ENCODE assay signal across 8 mouse cellular contexts in genomic region chr17:54298232-54298924, GRCm38 (mm10). TPM values are rescaled to one million over a fixed set of nuclear protein-coding genes. Genes with fewer than 3 reads are reported as not detected.
DNase-seq lines count a peak whose midpoint lies in the region; ATAC-seq and TF ChIP-seq lines count a peak whose summit lies in the region.

No protein-coding gene starts in this region.

- DNase-seq in gastrocnemius, adult 2 months: no peak
- no peak for DNase-seq in gastrocnemius, postnatal 36 days
- no peak for DNase-seq in lung, postnatal 0 days (ENCODE audit: low spot score)
- no peak for DNase-seq in lung, postnatal 36 days
- peak; percentile 31 for DNase-seq in midbrain, postnatal 0 days (ENCODE audit: low spot score)
- no peak for DNase-seq in thymus, postnatal 0 days (ENCODE audit: low spot score)

- H3K4me2 ChIP-seq in lung, postnatal 0 days (replicated peaks; ENCODE audit: low read depth, low read length): peak overlapping the region; percentile 42
- H3K4me2 ChIP-seq in hindbrain, embryonic 13.5 days: peak overlapping the region; percentile 93
- peak overlapping the region; percentile 77 for H3K4me2 ChIP-seq in midbrain, postnatal 0 days (ENCODE audit: low read depth, low read length, poor library complexity, severe bottlenecking)

- no peak for TF ChIP-seq CTCF in gastrocnemius, adult 2 months (IDR thresholded peaks at IDR 0.05)
- TF ChIP-seq CTCF in lung, postnatal 0 days (IDR thresholded peaks at IDR 0.05): no peak
- no peak for TF ChIP-seq CTCF in midbrain, postnatal 0 days (IDR thresholded peaks at IDR 0.05)

- H3K27ac ChIP-seq in gastrocnemius, adult 2 months: no peak overlapping the region
- H3K27ac ChIP-seq in lung, postnatal 0 days (ENCODE audit: low read length): no peak overlapping the region
- H3K27ac ChIP-seq in hindbrain, embryonic 13.5 days: no peak overlapping the region
- H3K27ac ChIP-seq in midbrain, postnatal 0 days (ENCODE audit: low read depth, low read length): no peak overlapping the region

- no peaks in the 10 kb centered on the region for H3K27me3 ChIP-seq in lung, postnatal 0 days (replicated peaks; ENCODE audit: insufficient read depth, low read length)
- H3K27me3 ChIP-seq in hindbrain, embryonic 13.5 days: peaks cover 17% of the 10 kb centered on the region; the same call in 1 of the 2 replicates
- no peaks in the 10 kb centered on the region for H3K27me3 ChIP-seq in midbrain, postnatal 0 days (ENCODE audit: insufficient read depth, low read length)

- no peak for TF ChIP-seq EP300 in lung, postnatal 0 days (IDR thresholded peaks at IDR 0.05)

- WGBS in lung, postnatal 0 days: 3% methylated on average over 37 of the region's 37 CpGs
- under 1% methylated on average over 37 of the region's 37 CpGs for WGBS in hindbrain, embryonic 13.5 days
- WGBS in midbrain, postnatal 0 days: 1% methylated on average over 37 of the region's 37 CpGs

- H3K4me3 ChIP-seq in gastrocnemius, adult 2 months: peak overlapping the region; percentile 7; the same call in 1 of the 2 replicates
- H3K4me3 ChIP-seq in lung, postnatal 0 days (ENCODE audit: low read depth, low read length): no peak overlapping the region
- peak overlapping the region; percentile 54 for H3K4me3 ChIP-seq in hindbrain, embryonic 13.5 days
- H3K4me3 ChIP-seq in midbrain, postnatal 0 days (ENCODE audit: low read depth, low read length): peak overlapping the region; percentile 50

- H3K9me3 ChIP-seq in lung, postnatal 0 days (ENCODE audit: low read length): no peaks in the 10 kb centered on the region
- H3K9me3 ChIP-seq in hindbrain, embryonic 13.5 days: no peaks in the 10 kb centered on the region
- H3K9me3 ChIP-seq in midbrain, postnatal 0 days (ENCODE audit: low read length): no peaks in the 10 kb centered on the region

- ATAC-seq in lung, postnatal 0 days: no peak
- ATAC-seq in hindbrain, embryonic 13.5 days (ENCODE audit: low FRiP score): peak; percentile 84
- ATAC-seq in midbrain, postnatal 0 days (ENCODE audit: low FRiP score): peak; percentile 64
- no peak for ATAC-seq in cerebellum, adult (ENCODE audit: insufficient number of reproducible peaks, low FRiP score, low TSS enrichment)

- intact Hi-C loops in gastrocnemius, adult 2 months (cut with DNase I): no loop called here
- intact Hi-C loops in gastrocnemius, postnatal 36 days (cut with DNase I): no loop called here

- no peaks in the 10 kb centered on the region for H3K36me3 ChIP-seq in lung, postnatal 0 days (ENCODE audit: insufficient read depth, low read length)
- no peaks in the 10 kb centered on the region for H3K36me3 ChIP-seq in hindbrain, embryonic 13.5 days
- no peaks in the 10 kb centered on the region for H3K36me3 ChIP-seq in midbrain, postnatal 0 days (ENCODE audit: insufficient read depth, low read length)

- H3K4me1 ChIP-seq in lung, postnatal 0 days (ENCODE audit: insufficient read depth, low read depth, low read length): no peaks in the 10 kb centered on the region
- peaks cover 8% of the 10 kb centered on the region for H3K4me1 ChIP-seq in hindbrain, embryonic 13.5 days (replicated peaks)
- H3K4me1 ChIP-seq in midbrain, postnatal 0 days (ENCODE audit: insufficient read depth, low read length): no peaks in the 10 kb centered on the region

- H3K9ac ChIP-seq in lung, postnatal 0 days (replicated peaks; ENCODE audit: low read depth): no peak overlapping the region
- peak overlapping the region; percentile 70 for H3K9ac ChIP-seq in hindbrain, embryonic 13.5 days
- peak overlapping the region; percentile 29; the same call in 1 of the 2 replicates for H3K9ac ChIP-seq in midbrain, postnatal 0 days (replicated peaks; ENCODE audit: low read length, poor library complexity, severe bottlenecking)

RNA-seq across cellular contexts. Expression of gene Slc5a7, which starts 0.5 kb away (rescaled TPM):
- not detected for total RNA-seq in gastrocnemius, adult 2 months (2021)
- total RNA-seq in gastrocnemius, postnatal 36 days (2021): not detected
- 0.02 and 0.04 TPM in 2 replicates for polyA plus RNA-seq in lung, postnatal 0 days (2015; fragmentation: Nextera tagmentation; extraction: Ambion mirVana)
- polyA plus RNA-seq in hindbrain, embryonic 13.5 days (2015; fragmentation: Nextera tagmentation; extraction: Ambion mirVana): 5.4 and 6.2 TPM in 2 replicates
- 5.4 and 5.9 TPM in 2 replicates for total RNA-seq in midbrain, postnatal 0 days (2014; rRNA removed)
- polyA plus RNA-seq in midbrain, postnatal 0 days (2015; fragmentation: Nextera tagmentation; extraction: Ambion mirVana): 2.5 and 2.7 TPM in 2 replicates
- 0.03 TPM in 1 of 2 replicates, not detected in the other for polyA plus RNA-seq in thymus, postnatal 0 days (2015; fragmentation: Nextera tagmentation; extraction: Ambion mirVana)

Comparison
In these comparisons a context has a peak if more than half of its experiments do, and no peak if none do; other contexts are left out.
1. ATAC-seq: peak in hindbrain, embryonic 13.5 days (single experiment) and midbrain, postnatal 0 days (single experiment); none in lung, postnatal 0 days (single experiment) and cerebellum, adult (single experiment).
2. H3K4me2 ChIP-seq: peak in every context shown above with its lines; median percentile 93 in hindbrain, embryonic 13.5 days; 77 in midbrain, postnatal 0 days; 42 in lung, postnatal 0 days.